Mouse (Mus musculus): ENCODE results near the gene Abhd16a. TPM values are rescaled to one million over a fixed set of nuclear protein-coding genes. Genes with fewer than 3 reads are reported as not detected.

The Abhd16a gene
- 72.8 to 85.6 TPM (median 76.5 TPM) in 4 replicates for total RNA-seq (2023)

GRCm38 (mm10) chr17:35088825-35089644 is at the start of gene Abhd16a:
Abhd16a (plus strand) TSS chr17:35089263.

GRCm38 (mm10) chr17:35046681-35047455 is 42.2 kb upstream of the Abhd16a start, which contains the start of gene Msh5:
Msh5 (minus strand) TSS chr17:35046745.

GRCm38 (mm10) chr17:35049561-35050016 is 39.5 kb upstream of the Abhd16a start, which contains the start of gene Clic1:
Clic1 (plus strand) TSS chr17:35049966.

GRCm38 (mm10) chr17:35058911-35059892 is 29.9 kb upstream of the Abhd16a start, which contains the start of gene Ddah2:
Ddah2 (plus strand) TSS chr17:35059035.

GRCm38 (mm10) chr17:35064951-35065947 is 23.8 kb upstream of the Abhd16a start, which contains the start of gene Ly6g6c:
Ly6g6c (plus strand) TSS chr17:35065388.

GRCm38 (mm10) chr17:35066084-35066483 is 23.0 kb upstream of the Abhd16a start, which contains the start of gene Mpig6b:
Mpig6b (minus strand) TSS chr17:35066184.

GRCm38 (mm10) chr17:35076507-35077176 is 12.4 kb upstream of the Abhd16a start, which contains the start of gene Ly6g6e:
Ly6g6e (plus strand) TSS chr17:35076902.

GRCm38 (mm10) chr17:35077786-35078233 is 11.3 kb upstream of the Abhd16a start, which contains the start of gene Ly6g6d:
Ly6g6d (minus strand) TSS chr17:35078065.

GRCm38 (mm10) chr17:35085208-35085865 is 3.7 kb upstream of the Abhd16a start, which contains the start of gene Ly6g6f:
Ly6g6f (minus strand) TSS chr17:35085610.

GRCm38 (mm10) chr17:35108097-35108496 is 19.0 kb downstream of the Abhd16a start, which contains the start of gene Ly6g5c:
Ly6g5c (plus strand) TSS chr17:35108279.

GRCm38 (mm10) chr17:35115046-35116019 is 26.3 kb downstream of the Abhd16a start, which contains the start of gene Ly6g5b:
Ly6g5b (minus strand) TSS chr17:35115428.

GRCm38 (mm10) chr17:35121143-35121799 is 32.2 kb downstream of the Abhd16a start, which contains the start of gene Gpank1:
Gpank1 (plus strand) TSS chr17:35121455.

GRCm38 (mm10) chr17:35121871-35122303 is 32.8 kb downstream of the Abhd16a start, which contains the start of gene Csnk2b:
Csnk2b (minus strand) TSS chr17:35122053.

GRCm38 (mm10) chr17:35126206-35126611 is 37.1 kb downstream of the Abhd16a start, which contains the start of gene D17H6S53E:
D17H6S53E (plus strand) TSS chr17:35126373.

GRCm38 (mm10) chr17:35131500-35132173 is 42.6 kb downstream of the Abhd16a start, which contains the start of gene Apom:
Apom (minus strand) TSS chr17:35132050.

Measured in B cell, adult 62 days (primary cell).